ENCODE assay signal across 24 mouse cellular contexts in genomic region chr10:116117060-116117459, GRCm38 (mm10). TPM values are rescaled to one million over a fixed set of nuclear protein-coding genes. Genes with fewer than 3 reads are reported as not detected.
DNase-seq lines count a peak whose midpoint lies in the region; TF ChIP-seq lines count a peak whose summit lies in the region.
"Had no signal": no experiment of that assay in that cellular context is flagged by ENCODE, and none has a peak within 500 bp of the region (broad histone marks: within the 10 kb centered on the region; RNA-seq: fewer than 3 reads in every experiment).

No protein-coding gene starts in this region.

- H3K4me3 ChIP-seq in cortical plate, adult 2 months (ENCODE audit: insufficient read depth, low read length), result no peak overlapping the region
- H3K4me3 ChIP-seq: embryonic facial prominence, embryonic 15.5 days; erythroblast, embryonic 14.5 days; forebrain, embryonic 10.5 days; gastrocnemius, adult 2 months; heart, embryonic 12.5 days; hindbrain, embryonic 15.5 days had no signal

- TF ChIP-seq POLR2A in cortical plate, adult 2 months (IDR thresholded peaks at IDR 0.05; ENCODE audit: extremely low read depth, insufficient read depth, low read length), result no peak

- peak; percentile 8 for DNase-seq in layer of hippocampus, adult 9-11 months
- no peak for DNase-seq in layer of hippocampus, adult 11-12 months (ENCODE audit: low spot score)
- DNase-seq in right cerebral cortex, adult 18-20 months, result peak; percentile 38
- DNase-seq in right cerebral cortex, postnatal 14 days, result no peak
- peak; percentile 79 for DNase-seq in brain, adult 2 months (ENCODE audit: low read depth, low spot score)
- DNase-seq in Muller cell, postnatal 12 days (ENCODE audit: inconsistent ontology term), result no peak
- DNase-seq in embryo, embryonic 11 days, result no peak
- DNase-seq: adrenal gland, postnatal 10 days; B cell, adult 2 months; cerebellum, adult 11-12 months; cerebellum, adult 9-10 months; cerebellum, postnatal 25 days; gastrocnemius, adult 2 months; gastrocnemius, postnatal 25 days had no signal

- H3K27ac ChIP-seq in cortical plate, adult 2 months (ENCODE audit: insufficient read depth, low read length), result peak overlapping the region; percentile 56; the same call in 1 of the 2 replicates
- H3K27ac ChIP-seq: embryonic facial prominence, embryonic 15.5 days; forebrain, embryonic 10.5 days; gastrocnemius, adult 2 months; hindbrain, embryonic 15.5 days had no signal

- H3K4me1 ChIP-seq in cortical plate, adult 2 months (ENCODE audit: control insufficient read depth, insufficient read depth, low read length), result peaks cover 4% of the 10 kb centered on the region; the same call in 1 of the 2 replicates
- H3K4me1 ChIP-seq: embryonic facial prominence, embryonic 15.5 days; forebrain, embryonic 10.5 days; heart, embryonic 12.5 days; hindbrain, embryonic 15.5 days had no signal

- TF ChIP-seq CTCF in cortical plate, adult 2 months (IDR thresholded peaks at IDR 0.05; ENCODE audit: extremely low read depth, insufficient read depth, low read length), result no peak

RNA-seq across cellular contexts. Expression of gene 4933416C03Rik, which starts 3.3 kb away (rescaled TPM):
- not detected in 2 replicates for polyA plus RNA-seq in cortical plate, adult 2 months (2012; rRNA removed)
- polyA plus RNA-seq: embryonic facial prominence, embryonic 11.5 days; embryonic facial prominence, embryonic 15.5 days; erythroblast, embryonic 14.5 days; forebrain, embryonic 10.5 days; forebrain, embryonic 14.5 days; G1E; heart, embryonic 12.5 days; heart, embryonic 16.5 days had no signal

Comparison
In these comparisons a context has a peak if more than half of its experiments do, and no peak if none do; other contexts are left out.
1. DNase-seq: peak in layer of hippocampus, adult 9-11 months (single experiment), right cerebral cortex, adult 18-20 months (single experiment) and brain, adult 2 months (single experiment); none in layer of hippocampus, adult 11-12 months (single experiment), right cerebral cortex, postnatal 14 days (single experiment), Muller cell, postnatal 12 days (single experiment) and embryo, embryonic 11 days (single experiment).